Mouse (Mus musculus): ENCODE results near the gene Rnaset2b. TPM values are rescaled to one million over a fixed set of nuclear protein-coding genes. Genes with fewer than 3 reads are reported as not detected.
"Not testable (repeated sequence)": the region's sequence is repeated elsewhere in the genome, so short reads cannot be mapped to it uniquely, and the experiment has no call there.

Rnaset2b gene
- polyA plus RNA-seq, 1 experiment from 2014 or later, result 229 TPM

- H3K9me3 ChIP-seq (ENCODE audit: control insufficient read depth, low read depth, low read length); H3K9ac ChIP-seq (replicated peaks; ENCODE audit: low read depth, low read length); H3K36me3 ChIP-seq (ENCODE audit: control insufficient read depth, insufficient read depth, low read length); H3K27ac ChIP-seq (ENCODE audit: low read length); H3K27me3 ChIP-seq (ENCODE audit: control insufficient read depth, insufficient read depth, low read length); H3K4me1 ChIP-seq (ENCODE audit: control insufficient read depth, insufficient read depth, low read length); ATAC-seq (ENCODE audit: insufficient number of reproducible peaks, insufficient read depth, low FRiP score, low read depth): not testable (repeated sequence)
- WGBS, result under 1% methylated on average over 12 of the region's 12 CpGs
- peak overlapping the region; percentile 37 for H3K4me3 ChIP-seq (ENCODE audit: low read depth, low read length)
- H3K4me2 ChIP-seq (replicated peaks; ENCODE audit: low read depth, low read length), result peak overlapping the region; percentile 35
These were observed 10.1 kb upstream of the Rnaset2b start for GRCm38 (mm10) chr17:6960349-6960748.

GRCm38 (mm10) chr17:6960776-6961175 lies 9.7 kb upstream of the Rnaset2b start, which contains the start of gene Tagap1:
Gene Tagap1 (minus strand): TSS chr17:6961156.
- H3K9me3 ChIP-seq (ENCODE audit: control insufficient read depth, low read depth, low read length); H3K27ac ChIP-seq (ENCODE audit: low read length); H3K9ac ChIP-seq (replicated peaks; ENCODE audit: low read depth, low read length); H3K27me3 ChIP-seq (ENCODE audit: control insufficient read depth, insufficient read depth, low read length); H3K36me3 ChIP-seq (ENCODE audit: control insufficient read depth, insufficient read depth, low read length); H3K4me1 ChIP-seq (ENCODE audit: control insufficient read depth, insufficient read depth, low read length); ATAC-seq (ENCODE audit: insufficient number of reproducible peaks, insufficient read depth, low FRiP score, low read depth): not testable (repeated sequence)
- 1% methylated on average over 32 of the region's 51 CpGs for WGBS
- Histone ChIP-seq H3K4me2 (replicated peaks; ENCODE audit: low read depth, low read length) (peak within 1 kb of the TSS; percentile 35), H3K4me3 (ENCODE audit: low read depth, low read length) (peak within 1 kb of the TSS; percentile 37)

GRCm38 (mm10) chr17:6961181-6962000 lies 9.0 kb upstream of the Rnaset2b start:
- not testable (repeated sequence) for H3K27me3 ChIP-seq (ENCODE audit: control insufficient read depth, insufficient read depth, low read length); H3K9ac ChIP-seq (replicated peaks; ENCODE audit: low read depth, low read length); H3K4me1 ChIP-seq (ENCODE audit: control insufficient read depth, insufficient read depth, low read length); H3K27ac ChIP-seq (ENCODE audit: low read length); H3K9me3 ChIP-seq (ENCODE audit: control insufficient read depth, low read depth, low read length); H3K36me3 ChIP-seq (ENCODE audit: control insufficient read depth, insufficient read depth, low read length)
- ATAC-seq (ENCODE audit: insufficient number of reproducible peaks, insufficient read depth, low FRiP score, low read depth), result peak; percentile 96
- under 1% methylated on average over 13 of the region's 48 CpGs for WGBS
- H3K4me2 ChIP-seq (replicated peaks; ENCODE audit: low read depth, low read length), result 0 out of 2 replicates have a peak overlapping the region, but pooled peaks have one; percentile 23
- H3K4me3 ChIP-seq (ENCODE audit: low read depth, low read length), result peak overlapping the region; percentile 37

- not testable (repeated sequence) for H3K36me3 ChIP-seq (ENCODE audit: control insufficient read depth, insufficient read depth, low read length); H3K4me1 ChIP-seq (ENCODE audit: control insufficient read depth, insufficient read depth, low read length); H3K9ac ChIP-seq (replicated peaks; ENCODE audit: low read depth, low read length); H3K27ac ChIP-seq (ENCODE audit: low read length); H3K4me2 ChIP-seq (replicated peaks; ENCODE audit: low read depth, low read length); H3K9me3 ChIP-seq (ENCODE audit: control insufficient read depth, low read depth, low read length); ATAC-seq (ENCODE audit: insufficient number of reproducible peaks, insufficient read depth, low FRiP score, low read depth); H3K4me3 ChIP-seq (ENCODE audit: low read depth, low read length); H3K27me3 ChIP-seq (ENCODE audit: control insufficient read depth, insufficient read depth, low read length)
- WGBS, result 74% methylated on average over 3 of the region's 6 CpGs
These were observed 8.1 kb upstream of the Rnaset2b start for GRCm38 (mm10) chr17:6962339-6962738.

GRCm38 (mm10) chr17:6962936-6963335 lies 7.5 kb upstream of the Rnaset2b start:
- not testable (repeated sequence) for H3K27ac ChIP-seq (ENCODE audit: low read length); H3K9ac ChIP-seq (replicated peaks; ENCODE audit: low read depth, low read length); H3K27me3 ChIP-seq (ENCODE audit: control insufficient read depth, insufficient read depth, low read length); H3K4me3 ChIP-seq (ENCODE audit: low read depth, low read length); H3K4me1 ChIP-seq (ENCODE audit: control insufficient read depth, insufficient read depth, low read length); H3K4me2 ChIP-seq (replicated peaks; ENCODE audit: low read depth, low read length); ATAC-seq (ENCODE audit: insufficient number of reproducible peaks, insufficient read depth, low FRiP score, low read depth); H3K9me3 ChIP-seq (ENCODE audit: control insufficient read depth, low read depth, low read length); H3K36me3 ChIP-seq (ENCODE audit: control insufficient read depth, insufficient read depth, low read length)
- WGBS, result 64% methylated on average over 4 of the region's 4 CpGs

- H3K27ac ChIP-seq (ENCODE audit: low read length); H3K4me3 ChIP-seq (ENCODE audit: low read depth, low read length); ATAC-seq (ENCODE audit: insufficient number of reproducible peaks, insufficient read depth, low FRiP score, low read depth); H3K9ac ChIP-seq (replicated peaks; ENCODE audit: low read depth, low read length); H3K36me3 ChIP-seq (ENCODE audit: control insufficient read depth, insufficient read depth, low read length); H3K4me2 ChIP-seq (replicated peaks; ENCODE audit: low read depth, low read length); H3K4me1 ChIP-seq (ENCODE audit: control insufficient read depth, insufficient read depth, low read length); H3K9me3 ChIP-seq (ENCODE audit: control insufficient read depth, low read depth, low read length); H3K27me3 ChIP-seq (ENCODE audit: control insufficient read depth, insufficient read depth, low read length): not testable (repeated sequence)
- WGBS, result 11% methylated on average over 5 of the region's 6 CpGs
These were observed 5.1 kb upstream of the Rnaset2b start for GRCm38 (mm10) chr17:6965364-6965763.

- not testable (repeated sequence) for H3K36me3 ChIP-seq (ENCODE audit: control insufficient read depth, insufficient read depth, low read length); H3K4me2 ChIP-seq (replicated peaks; ENCODE audit: low read depth, low read length); H3K4me1 ChIP-seq (ENCODE audit: control insufficient read depth, insufficient read depth, low read length); H3K27ac ChIP-seq (ENCODE audit: low read length); H3K9me3 ChIP-seq (ENCODE audit: control insufficient read depth, low read depth, low read length); H3K9ac ChIP-seq (replicated peaks; ENCODE audit: low read depth, low read length); H3K27me3 ChIP-seq (ENCODE audit: control insufficient read depth, insufficient read depth, low read length); H3K4me3 ChIP-seq (ENCODE audit: low read depth, low read length); ATAC-seq (ENCODE audit: insufficient number of reproducible peaks, insufficient read depth, low FRiP score, low read depth)
- WGBS, result 33% methylated on average over 1 of the region's 1 CpGs
These were observed 2.8 kb upstream of the Rnaset2b start for GRCm38 (mm10) chr17:6967673-6968072.

- not testable (repeated sequence) for ATAC-seq (ENCODE audit: insufficient number of reproducible peaks, insufficient read depth, low FRiP score, low read depth); H3K36me3 ChIP-seq (ENCODE audit: control insufficient read depth, insufficient read depth, low read length); H3K27ac ChIP-seq (ENCODE audit: low read length); H3K27me3 ChIP-seq (ENCODE audit: control insufficient read depth, insufficient read depth, low read length); H3K9me3 ChIP-seq (ENCODE audit: control insufficient read depth, low read depth, low read length); H3K4me3 ChIP-seq (ENCODE audit: low read depth, low read length); H3K4me1 ChIP-seq (ENCODE audit: control insufficient read depth, insufficient read depth, low read length); H3K4me2 ChIP-seq (replicated peaks; ENCODE audit: low read depth, low read length); H3K9ac ChIP-seq (replicated peaks; ENCODE audit: low read depth, low read length)
- WGBS, result 81% methylated on average over 8 of the region's 8 CpGs
These were observed 804 bp downstream of the Rnaset2b start for GRCm38 (mm10) chr17:6971238-6971637.

Data from stomach, embryonic 14.5 days (tissue).